Mouse (Mus musculus) midbrain, embryonic 16.5 days (tissue): ENCODE measurements around the gene Slc22a4. TPM values are rescaled to one million over a fixed set of nuclear protein-coding genes. Genes with fewer than 3 reads are reported as not detected.

Experiments
- ATAC-seq: fragments of 200-750 bp; cut with Nextera tagmentation; 2 replicates; pipeline ENCODE4 v1.8.0; 2017; ENCODE audit warnings: moderate TSS enrichment
- H3K27ac ChIP-seq: fragments of 300-500 bp; sonication (generic); 2 replicates; pipeline ENCODE4 v1.5.1; 2014; ENCODE audit warnings: mild to moderate bottlenecking, low read length, mixed read lengths
- H3K27me3 ChIP-seq: fragments of 300-500 bp; sonication (generic); 2 replicates; pipeline ENCODE4 v1.6.1; 2014; ENCODE audit warnings: low read depth, low read length, mixed read lengths; ENCODE audit not compliant: control insufficient read depth, insufficient read depth
- H3K36me3 ChIP-seq: fragments of 300-500 bp; sonication (generic); 2 replicates; pipeline ENCODE4 v1.6.1; 2014; ENCODE audit warnings: mild to moderate bottlenecking, low read length, moderate library complexity, mixed read lengths; ENCODE audit not compliant: control insufficient read depth, insufficient read depth
- H3K4me1 ChIP-seq: fragments of 300-500 bp; sonication (generic); 2 replicates; pipeline ENCODE4 v1.6.1; 2014; ENCODE audit warnings: mild to moderate bottlenecking, low read length, mixed read lengths; ENCODE audit not compliant: control insufficient read depth, insufficient read depth
- H3K4me2 ChIP-seq: fragments of 300-500 bp; sonication (generic); 2 replicates; pipeline ENCODE4 v1.6.1; 2014; ENCODE audit warnings: mild to moderate bottlenecking, low read length, mixed read lengths
- H3K4me3 ChIP-seq: fragments of 300-500 bp; sonication (generic); 2 replicates; pipeline ENCODE4 v1.5.1; 2014; ENCODE audit warnings: low read depth, mild to moderate bottlenecking, low read length, moderate library complexity, mixed read lengths
- H3K9ac ChIP-seq: fragments of 300-500 bp; sonication (generic); 2 replicates; pipeline ENCODE4 v1.6.1; 2014; ENCODE audit warnings: low read depth, low read length, mixed read lengths
- H3K9me3 ChIP-seq: fragments of 300-500 bp; sonication (generic); replicated peaks from 2 replicates; pipeline ENCODE4 v1.6.1; 2014; ENCODE audit warnings: mild to moderate bottlenecking, low read length, mixed read lengths; ENCODE audit not compliant: control insufficient read depth, poor library complexity, severe bottlenecking
- WGBS: fragments of 180-500 bp; shearing (Covaris S2); extraction: QIAGEN DNeasy Blood & Tissue Kit; methylation state at CpG from one replicate; pipeline ENCODE4 v1.1.7; 2014; 5-methylcytosine and 5-hydroxymethylcytosine counted together
- polyA plus RNA-seq: library from polyadenylated mRNA; unstranded; fragments of >200 nt; fragmentation: Nextera tagmentation; extraction: Ambion mirVana; gene quantifications from 2 replicates; pipeline ENCODE4 v1.2.1, GENCODE M21; 2015

Gene Slc22a4
- 3.7 and 6.5 TPM in 2 replicates for polyA plus RNA-seq

DNA sequence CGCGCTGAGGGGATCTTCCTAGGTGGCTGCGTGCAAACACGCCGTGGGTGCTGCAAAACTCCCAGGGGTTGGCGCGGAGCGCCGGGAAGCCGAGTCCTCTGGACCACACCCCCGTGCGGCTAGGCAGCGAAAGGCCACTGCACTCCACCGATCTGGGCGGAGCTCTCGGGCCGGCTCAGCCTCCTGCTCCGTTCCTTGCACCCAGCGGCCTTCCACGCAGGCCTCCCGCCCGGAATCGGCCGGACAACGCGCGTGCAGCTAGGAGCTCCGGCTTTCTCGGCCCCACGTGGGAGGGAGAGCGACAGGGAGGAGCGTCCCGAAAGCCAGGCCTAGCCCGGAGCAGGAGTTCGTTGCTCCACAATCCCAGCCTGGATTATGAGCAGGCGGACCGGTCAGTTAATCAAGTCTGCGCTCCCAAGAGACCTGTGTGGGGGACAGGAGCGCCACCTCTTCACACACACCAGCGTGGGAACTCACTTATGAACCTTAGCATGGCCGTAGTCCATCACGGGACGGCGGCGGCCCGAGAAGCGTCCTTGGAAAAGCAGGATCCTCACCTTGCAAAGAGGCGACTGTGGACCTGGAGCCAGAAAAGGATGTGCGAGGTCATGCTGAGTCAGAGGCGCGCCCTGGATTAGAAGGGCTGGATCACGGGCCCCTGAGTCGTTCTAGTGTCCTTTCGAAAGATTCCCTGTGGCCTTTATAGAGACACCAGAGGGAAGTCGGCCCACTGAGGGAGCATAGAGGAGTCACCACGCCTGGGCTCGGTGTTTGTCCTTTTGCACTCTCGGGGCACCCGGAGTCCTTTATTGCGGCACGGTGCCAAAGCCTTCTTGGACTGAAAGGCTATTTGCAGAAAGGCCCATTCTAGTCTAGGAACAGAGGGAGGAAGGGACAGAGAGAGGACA lies at the start of gene Slc22a4:
Gene Slc22a4 (minus strand): TSS at position 47 of the 908 bp plus-strand sequence.
- peak within 1 kb of the TSS; percentile 38 for H3K27ac ChIP-seq
- 3% methylated on average over 61 of the region's 61 CpGs for WGBS

DNA sequence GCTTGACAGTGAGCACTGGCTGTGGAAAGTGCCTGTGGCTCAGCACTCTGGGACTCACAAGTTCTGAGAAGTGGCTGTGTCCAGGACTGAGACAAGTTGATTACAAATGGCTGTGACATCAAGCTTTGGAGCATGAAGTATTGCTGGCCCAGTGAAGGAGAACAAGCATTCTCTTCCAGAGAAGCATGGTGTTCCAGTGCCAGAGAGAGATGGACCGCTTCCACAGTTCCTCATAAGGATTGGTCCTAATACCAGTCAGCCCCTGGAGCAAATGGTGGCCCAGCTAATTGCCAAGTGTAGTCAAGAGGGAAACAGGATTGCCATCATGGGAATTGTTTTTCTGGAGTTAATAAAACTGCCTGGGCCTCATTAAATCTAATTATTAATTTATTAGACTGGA lies 48.2 kb upstream of the Slc22a4 start:
- Histone ChIP-seq H3K27ac (no peak overlapping the region), H3K9me3 (no peaks in the 10 kb centered on the region), H3K27me3 (no peaks in the 10 kb centered on the region), H3K36me3 (no peaks in the 10 kb centered on the region), H3K4me2 (no peak overlapping the region), H3K4me3 (no peak overlapping the region), H3K9ac (no peak overlapping the region), H3K4me1 (no peaks in the 10 kb centered on the region; the same call in 1 of the 2 replicates)
- no peak for ATAC-seq
- 89% methylated on average over 1 of the region's 1 CpGs for WGBS

More for the DNA sequence above, at the start of gene Slc22a4:
- Histone ChIP-seq H3K4me2 (peak within 1 kb of the TSS; percentile 81), H3K4me3 (peak within 1 kb of the TSS; percentile 65), H3K9ac (peak within 1 kb of the TSS; percentile 84), H3K9me3 (no peaks in the 10 kb centered on the region), H3K4me1 (peaks cover 11% of the 10 kb centered on the region; the same call in 1 of the 2 replicates), H3K36me3 (no peaks in the 10 kb centered on the region), H3K27me3 (peaks cover 2% of the 10 kb centered on the region; the same call in 1 of the 2 replicates)
- ATAC-seq, result peak; percentile 89

DNA sequence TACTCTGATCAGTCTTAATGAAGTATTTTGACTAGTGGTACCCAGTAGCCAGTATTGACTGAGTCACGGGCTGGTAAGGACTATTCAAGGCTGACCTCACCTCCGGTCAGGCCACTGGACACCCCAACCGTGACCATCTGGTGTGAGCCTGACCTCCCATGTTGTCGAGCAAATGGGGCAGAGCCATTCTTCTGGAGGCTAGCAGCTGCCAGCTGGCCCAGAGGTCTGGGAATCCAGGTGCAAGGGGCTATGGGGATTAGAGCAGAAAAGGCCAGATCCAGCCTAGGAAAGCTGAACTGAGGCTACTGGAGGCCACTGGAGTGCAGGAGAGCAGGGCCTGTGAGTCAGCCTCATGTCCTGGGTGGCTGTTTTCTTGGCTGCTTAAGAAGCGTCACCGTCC lies 47.5 kb upstream of the Slc22a4 start:
- Histone ChIP-seq H3K4me2 (no peak overlapping the region), H3K9ac (no peak overlapping the region), H3K27me3 (no peaks in the 10 kb centered on the region), H3K9me3 (no peaks in the 10 kb centered on the region), H3K27ac (no peak overlapping the region), H3K4me1 (no peaks in the 10 kb centered on the region; the same call in 1 of the 2 replicates), H3K36me3 (no peaks in the 10 kb centered on the region), H3K4me3 (no peak overlapping the region)
- no peak for ATAC-seq
- WGBS, result 70% methylated on average over 6 of the region's 6 CpGs

DNA sequence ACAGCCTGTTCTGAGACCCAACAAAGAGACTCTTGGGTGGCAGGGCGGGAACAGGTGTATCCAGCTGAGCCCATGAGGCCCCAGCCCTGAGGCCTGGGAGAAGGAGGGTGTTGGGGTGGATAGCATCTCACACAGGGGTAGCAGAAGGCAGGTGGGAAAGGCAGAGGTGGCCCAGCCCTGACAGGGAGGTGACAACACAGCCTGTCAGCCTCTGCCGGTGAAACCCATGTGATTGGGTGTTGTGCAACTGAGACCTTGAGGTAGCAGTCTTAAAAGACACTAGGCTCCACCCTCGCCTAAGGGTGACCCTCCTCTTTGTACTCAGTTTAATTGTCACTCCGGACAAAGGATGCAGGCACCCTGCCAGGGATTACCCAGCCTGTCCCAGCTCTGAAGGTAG lies 45.4 kb upstream of the Slc22a4 start:
- no peak overlapping the region for H3K4me2 ChIP-seq
- no peaks in the 10 kb centered on the region for H3K9me3 ChIP-seq
- peaks cover 3% of the 10 kb centered on the region for H3K27me3 ChIP-seq
- ATAC-seq, result no peak
- H3K36me3 ChIP-seq, result no peaks in the 10 kb centered on the region
- H3K9ac ChIP-seq, result no peak overlapping the region
- H3K4me3 ChIP-seq, result no peak overlapping the region
- WGBS, result 37% methylated on average over 4 of the region's 4 CpGs
- H3K27ac ChIP-seq, result no peak overlapping the region
- no peaks in the 10 kb centered on the region; the same call in 1 of the 2 replicates for H3K4me1 ChIP-seq

DNA sequence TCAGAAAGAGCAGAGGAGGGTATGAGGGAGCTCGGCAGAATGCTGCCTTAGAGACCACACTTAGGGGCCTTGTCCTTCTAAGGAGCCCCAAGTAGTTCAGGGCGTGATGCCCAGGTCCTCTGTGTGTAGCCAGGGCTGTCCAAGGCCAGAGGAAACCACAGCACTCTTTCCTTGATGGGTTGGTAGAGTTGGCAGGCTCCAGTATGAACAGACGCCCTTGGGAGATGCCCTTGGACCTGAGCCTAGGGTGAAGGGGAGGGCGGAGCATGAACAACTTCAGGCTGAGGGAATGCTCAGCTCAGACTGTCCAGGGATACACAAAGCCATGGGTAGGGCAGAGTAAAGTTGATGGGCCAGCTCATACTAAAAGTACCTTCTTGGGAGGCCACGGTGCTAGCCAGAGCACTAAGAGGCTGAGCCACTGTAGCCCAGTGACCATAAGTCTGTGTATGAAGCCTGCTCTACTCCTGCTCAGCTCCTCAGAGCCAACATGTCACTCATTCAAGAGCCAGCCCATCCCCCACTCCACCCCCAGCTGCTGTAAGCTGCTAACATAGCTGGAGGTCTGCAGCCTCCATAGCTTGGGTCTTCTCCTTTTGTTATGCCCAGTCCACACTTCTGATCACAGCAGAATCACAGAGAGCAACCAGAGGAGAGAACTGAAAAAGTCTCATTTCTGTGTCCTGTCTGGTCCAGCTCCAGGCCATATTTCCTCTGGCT lies 44.0 kb upstream of the Slc22a4 start:
- no peak for ATAC-seq
- H3K9me3 ChIP-seq, result no peaks in the 10 kb centered on the region
- no peak overlapping the region for H3K9ac ChIP-seq
- no peaks in the 10 kb centered on the region for H3K36me3 ChIP-seq
- peaks cover 7% of the 10 kb centered on the region for H3K27me3 ChIP-seq
- no peaks in the 10 kb centered on the region; the same call in 1 of the 2 replicates for H3K4me1 ChIP-seq
- 93% methylated on average over 5 of the region's 5 CpGs for WGBS
- H3K4me3 ChIP-seq, result no peak overlapping the region
- H3K27ac ChIP-seq, result no peak overlapping the region
- H3K4me2 ChIP-seq, result no peak overlapping the region

DNA sequence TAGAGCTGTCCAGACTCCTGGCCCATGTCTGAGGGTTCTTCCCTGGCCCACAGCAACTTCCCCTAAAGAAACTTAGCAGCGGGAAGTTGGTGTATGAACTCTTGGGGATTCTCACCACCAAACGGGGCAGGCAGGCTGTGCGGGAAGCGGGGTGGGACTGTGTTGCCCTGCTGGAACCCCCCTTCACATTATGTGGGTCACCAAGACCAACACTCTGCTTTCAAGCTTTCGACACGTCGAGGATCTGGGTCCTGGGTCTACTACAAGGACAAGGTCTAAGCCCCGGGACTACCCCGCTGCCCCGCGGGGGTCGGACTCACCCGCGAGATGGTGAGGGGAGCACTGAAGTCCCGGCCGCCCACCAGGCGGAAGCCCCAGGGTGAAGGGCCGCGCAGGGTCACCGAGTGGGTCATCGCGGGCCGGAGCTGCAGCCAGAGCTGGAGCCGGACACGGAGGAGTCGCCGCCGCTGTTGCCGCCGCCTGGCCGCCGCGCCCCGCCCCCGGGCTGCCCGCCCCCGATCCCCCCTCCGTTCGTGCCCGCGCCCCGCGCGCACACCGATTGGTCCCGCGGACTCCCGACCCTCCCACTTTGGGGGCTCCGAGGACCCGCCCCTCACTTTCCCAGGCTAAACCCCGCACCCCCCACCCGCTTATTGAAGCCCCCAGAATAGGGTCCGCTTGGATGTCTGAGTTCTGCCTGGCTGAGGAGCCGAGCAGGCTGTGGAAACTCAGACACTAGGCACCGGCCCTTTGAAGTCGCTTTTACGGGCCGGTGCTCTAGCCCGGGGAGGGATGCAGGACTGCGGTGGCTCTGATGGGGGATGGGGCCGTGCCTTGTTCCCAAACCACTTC lies 40.9 kb upstream of the Slc22a4 start, which contains the start of gene Pdlim4:
Gene Pdlim4 (minus strand): TSS at position 495 of the 852 bp plus-strand sequence.
- no peak within 1 kb of the TSS for H3K27ac ChIP-seq
- peak within 1 kb of the TSS; percentile 66 for H3K4me2 ChIP-seq
- no peaks in the 10 kb centered on the region for H3K36me3 ChIP-seq

DNA sequence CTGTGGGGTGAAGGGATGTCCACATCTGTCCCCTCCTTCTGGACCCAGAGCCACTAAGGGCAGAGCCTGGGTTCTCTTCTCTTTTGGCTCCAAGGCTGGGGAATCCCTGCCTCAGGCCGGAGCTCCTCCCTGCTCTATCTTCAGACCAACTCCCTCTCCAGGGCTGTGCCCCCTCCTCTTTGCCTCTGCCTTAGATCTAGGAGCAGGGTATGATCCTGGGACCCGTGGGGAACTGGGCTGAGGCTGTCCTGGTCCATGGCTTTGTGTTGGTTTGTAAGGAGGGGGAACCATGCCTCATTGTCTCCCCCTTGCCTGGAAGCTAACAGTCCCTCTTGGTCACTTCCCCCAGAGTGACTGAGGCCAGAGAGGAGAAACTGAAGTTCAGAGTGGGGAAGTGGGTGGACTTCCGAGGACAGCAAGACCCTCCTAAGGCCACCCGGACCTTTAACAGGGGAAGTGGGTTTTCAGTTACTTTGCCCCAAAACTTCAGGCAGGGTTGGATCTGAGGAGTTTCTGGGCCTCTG lies 40.2 kb upstream of the Slc22a4 start:
- Histone ChIP-seq H3K36me3 (no peaks in the 10 kb centered on the region), H3K4me2 (peak overlapping the region; percentile 66), H3K9me3 (no peaks in the 10 kb centered on the region), H3K4me1 (no peaks in the 10 kb centered on the region; the same call in 1 of the 2 replicates), H3K27me3 (peaks cover 7% of the 10 kb centered on the region), H3K9ac (no peak overlapping the region), H3K4me3 (peak overlapping the region; percentile 43), H3K27ac (no peak overlapping the region)
- no peak for ATAC-seq
- 44% methylated on average over 4 of the region's 4 CpGs for WGBS

More for the DNA sequence above, 40.9 kb upstream of the Slc22a4 start, which contains the start of gene Pdlim4:
- H3K4me3 ChIP-seq, result peak within 1 kb of the TSS; percentile 43
- no peaks in the 10 kb centered on the region; the same call in 1 of the 2 replicates for H3K4me1 ChIP-seq
- no peaks in the 10 kb centered on the region for H3K9me3 ChIP-seq
- H3K27me3 ChIP-seq, result peaks cover 7% of the 10 kb centered on the region
- peak; percentile 59; the same call in 1 of the 2 replicates for ATAC-seq
- WGBS, result 2% methylated on average over 54 of the region's 61 CpGs
- peak within 1 kb of the TSS; percentile 68 for H3K9ac ChIP-seq
